Mouse (Mus musculus) G1E (cell line): Measurements from ENCODE around the gene Runx2.

Experiments used
- CTCF ChIP-seq: IDR thresholded peaks from 2 replicates; pipeline ENCODE4 v1.5.1; 2012; ENCODE audit warnings: low read depth, low read length, inconsistent platforms, mixed read lengths
- GATA1 ChIP-seq: IDR thresholded peaks from 2 replicates; pipeline ENCODE4 v1.6.1; 2012; ENCODE audit warnings: borderline replicate concordance, low read length, inconsistent platforms, mixed read lengths
- POLR2AphosphoS5 ChIP-seq: IDR thresholded peaks from 2 replicates; pipeline ENCODE4 v1.6.1; 2012; ENCODE audit warnings: low read depth, low read length, inconsistent platforms; ENCODE audit not compliant: insufficient replicate concordance

DNA sequence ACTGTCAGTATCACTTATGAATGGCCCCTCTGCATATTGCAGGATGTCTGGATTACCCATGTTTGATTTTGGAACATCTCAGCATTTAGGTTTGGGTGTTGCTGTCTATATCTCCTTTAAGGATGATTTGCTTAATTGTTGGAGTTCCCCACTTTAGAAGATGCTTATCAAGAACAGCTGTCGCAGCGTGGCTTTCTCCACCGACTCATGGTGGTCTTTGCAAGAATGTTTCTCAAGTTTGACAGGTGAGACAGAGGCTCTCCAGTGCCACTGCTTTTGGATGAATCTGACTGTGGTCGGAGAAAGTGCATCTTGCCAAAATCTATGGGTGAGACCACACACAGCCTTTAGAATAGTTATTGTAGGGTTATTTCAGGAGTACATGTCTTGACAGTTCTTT lies 5.2 kb upstream of the Runx2 start:
- TF ChIP-seq CTCF (no peak), GATA1 (no peak), POLR2AphosphoS5 (no peak)
